Mouse (Mus musculus) heart, embryonic 12.5 days (tissue): ENCODE measurements at regions not wholly inside any gene's neighbourhood (a gene's known extent, or its start where the extent isn't known, plus 50 kb on each side); places are given as distances from the start of the nearest gene placed in this dataset.
"Not testable (repeated sequence)": the region's sequence is repeated elsewhere in the genome, so short reads cannot be mapped to it uniquely, and the experiment has no call there.

Experiments
- ATAC-seq: fragments of 200-750 bp; cut with Nextera tagmentation; 2 replicates; pipeline ENCODE4 v1.8.0; 2017; ENCODE audit warnings: moderate TSS enrichment, moderate library complexity; ENCODE audit not compliant: insufficient number of reproducible peaks, low FRiP score
- H3K27ac ChIP-seq: fragments of 300-500 bp; sonication (generic); 2 replicates; pipeline ENCODE4 v1.5.1; 2016; ENCODE audit warnings: mild to moderate bottlenecking, moderate library complexity; ENCODE audit not compliant: poor library complexity, severe bottlenecking
- H3K27me3 ChIP-seq: fragments of 300-500 bp; sonication (generic); replicated peaks from 2 replicates; pipeline ENCODE4 v1.6.1; 2016; ENCODE audit warnings: mild to moderate bottlenecking, moderate library complexity
- H3K36me3 ChIP-seq: fragments of 300-500 bp; sonication (generic); 2 replicates; pipeline ENCODE4 v1.6.1; 2016; ENCODE audit warnings: mild to moderate bottlenecking, moderate library complexity
- H3K4me1 ChIP-seq: fragments of 300-500 bp; sonication (generic); replicated peaks from 2 replicates; pipeline ENCODE4 v1.6.1; 2016; ENCODE audit warnings: mild to moderate bottlenecking
- H3K4me2 ChIP-seq: fragments of 300-500 bp; sonication (generic); 2 replicates; pipeline ENCODE4 v1.6.1; 2016; ENCODE audit warnings: mild to moderate bottlenecking, moderate library complexity
- H3K4me3 ChIP-seq: fragments of 300-500 bp; sonication (generic); 2 replicates; pipeline ENCODE4 v1.5.1; 2016; ENCODE audit warnings: mild to moderate bottlenecking
- H3K9ac ChIP-seq: fragments of 300-500 bp; sonication (generic); 2 replicates; pipeline ENCODE4 v1.6.1; 2016; ENCODE audit warnings: mild to moderate bottlenecking, moderate library complexity
- H3K9me3 ChIP-seq: fragments of 300-500 bp; sonication (generic); replicated peaks from 2 replicates; pipeline ENCODE4 v1.6.1; 2016; ENCODE audit warnings: mild to moderate bottlenecking, moderate library complexity
- WGBS: fragments of 180-500 bp; shearing (Covaris S2); methylation state at CpG from one replicate; pipeline ENCODE4 v1.1.7; 2016; 5-methylcytosine and 5-hydroxymethylcytosine counted together

GRCm38 (mm10) chr4:22763026-22763425, 274.9 kb upstream of the Pou3f2 start:
- H3K36me3 ChIP-seq, ATAC-seq, H3K4me1 ChIP-seq, H3K9me3 ChIP-seq, H3K4me3 ChIP-seq, H3K4me2 ChIP-seq, H3K9ac ChIP-seq, H3K27me3 ChIP-seq, H3K27ac ChIP-seq: not testable (repeated sequence)
- WGBS: 84% methylated on average over 4 of the region's 4 CpGs
